Mouse (Mus musculus) ES-E14 (cell line): ENCODE measurements at regions not wholly inside any gene's neighbourhood (a gene's known extent, or its start where the extent isn't known, plus 50 kb on each side); places are given as distances from the start of the nearest gene placed in this dataset.
"Not testable (repeated sequence)": the region's sequence is repeated elsewhere in the genome, so short reads cannot be mapped to it uniquely, and the experiment has no call there.

Experiments
- HCFC1 ChIP-seq: IDR thresholded peaks from 2 replicates; pipeline ENCODE4 v1.6.1; 2012; ENCODE audit warnings: low read length, inconsistent platforms, borderline replicate concordance; ENCODE audit not compliant: insufficient read depth
- ZNF384 ChIP-seq: IDR thresholded peaks from 2 replicates; pipeline ENCODE4 v1.6.1; 2012; ENCODE audit warnings: low read depth, low read length, inconsistent platforms

- not testable (repeated sequence) for TF ChIP-seq ZNF384, HCFC1
Measured at GRCm38 (mm10) chr11:13008838-13009237, 544.1 kb upstream of the Cobl start.
